Mouse (Mus musculus): ENCODE measurements at regions not wholly inside any gene's neighbourhood (a gene's known extent, or its start where the extent isn't known, plus 50 kb on each side); places are given as distances from the start of the nearest gene placed in this dataset.

GRCm38 (mm10) chr10:9569277-9569676 is 105.7 kb downstream of the Samd5 start:
- in situ Hi-C loops (cut with MboI; ENCODE audit: low pct_unique_long_range_greater_than_20kb in 1 of 2, low sequenced_read_pairs in 2 of 2, unreplicated experiment in 1 of 2), result no loop called here

GRCm38 (mm10) chr10:9557517-9558065 is 117.4 kb downstream of the Samd5 start:
- in situ Hi-C loops (cut with MboI; ENCODE audit: low pct_unique_long_range_greater_than_20kb in 1 of 2, low sequenced_read_pairs in 2 of 2, unreplicated experiment in 1 of 2), result no loop called here

- in situ Hi-C loops (cut with MboI; ENCODE audit: low pct_unique_long_range_greater_than_20kb in 1 of 2, low sequenced_read_pairs in 2 of 2, unreplicated experiment in 1 of 2), result no loop called here
Observed at GRCm38 (mm10) chr10:9557092-9557491, 117.9 kb downstream of the Samd5 start.

- in situ Hi-C loops (cut with MboI; ENCODE audit: low pct_unique_long_range_greater_than_20kb in 1 of 2, low sequenced_read_pairs in 2 of 2, unreplicated experiment in 1 of 2), result no loop called here
Observed at GRCm38 (mm10) chr10:9553946-9554345, 121.1 kb downstream of the Samd5 start.

- in situ Hi-C loops (cut with MboI; ENCODE audit: low pct_unique_long_range_greater_than_20kb in 1 of 2, low sequenced_read_pairs in 2 of 2, unreplicated experiment in 1 of 2), result no loop called here
Observed at GRCm38 (mm10) chr10:9549913-9550709, 124.9 kb downstream of the Samd5 start.

GRCm38 (mm10) chr10:9545807-9546206 is 129.2 kb downstream of the Samd5 start:
- in situ Hi-C loops (cut with MboI; ENCODE audit: low pct_unique_long_range_greater_than_20kb in 1 of 2, low sequenced_read_pairs in 2 of 2, unreplicated experiment in 1 of 2), result no loop called here

GRCm38 (mm10) chr10:9544041-9544786 is 130.8 kb downstream of the Samd5 start:
- in situ Hi-C loops (cut with MboI; ENCODE audit: low pct_unique_long_range_greater_than_20kb in 1 of 2, low sequenced_read_pairs in 2 of 2, unreplicated experiment in 1 of 2), result no loop called here

GRCm38 (mm10) chr10:9541579-9541978 is 133.4 kb downstream of the Samd5 start:
- in situ Hi-C loops (cut with MboI; ENCODE audit: low pct_unique_long_range_greater_than_20kb in 1 of 2, low sequenced_read_pairs in 2 of 2, unreplicated experiment in 1 of 2), result no loop called here

- in situ Hi-C loops (cut with MboI; ENCODE audit: low pct_unique_long_range_greater_than_20kb in 1 of 2, low sequenced_read_pairs in 2 of 2, unreplicated experiment in 1 of 2), result no loop called here
Observed at GRCm38 (mm10) chr10:9537686-9538085, 137.3 kb downstream of the Samd5 start.

- in situ Hi-C loops (cut with MboI; ENCODE audit: low pct_unique_long_range_greater_than_20kb in 1 of 2, low sequenced_read_pairs in 2 of 2, unreplicated experiment in 1 of 2), result no loop called here
Observed at GRCm38 (mm10) chr10:9534552-9534951, 140.5 kb downstream of the Samd5 start.

- in situ Hi-C loops (cut with MboI; ENCODE audit: low pct_unique_long_range_greater_than_20kb in 1 of 2, low sequenced_read_pairs in 2 of 2, unreplicated experiment in 1 of 2), result no loop called here
Observed at GRCm38 (mm10) chr10:9533283-9533682, 141.7 kb downstream of the Samd5 start.

GRCm38 (mm10) chr10:9531931-9532330 is 143.1 kb downstream of the Samd5 start:
- in situ Hi-C loops (cut with MboI; ENCODE audit: low pct_unique_long_range_greater_than_20kb in 1 of 2, low sequenced_read_pairs in 2 of 2, unreplicated experiment in 1 of 2), result no loop called here

GRCm38 (mm10) chr10:9529408-9529807 is 145.6 kb downstream of the Samd5 start:
- in situ Hi-C loops (cut with MboI; ENCODE audit: low pct_unique_long_range_greater_than_20kb in 1 of 2, low sequenced_read_pairs in 2 of 2, unreplicated experiment in 1 of 2), result no loop called here

GRCm38 (mm10) chr10:9528066-9528465 is 146.9 kb downstream of the Samd5 start:
- in situ Hi-C loops (cut with MboI; ENCODE audit: low pct_unique_long_range_greater_than_20kb in 1 of 2, low sequenced_read_pairs in 2 of 2, unreplicated experiment in 1 of 2), result no loop called here

GRCm38 (mm10) chr10:9509764-9510390 is 165.1 kb downstream of the Samd5 start:
- in situ Hi-C loops (cut with MboI; ENCODE audit: low pct_unique_long_range_greater_than_20kb in 1 of 2, low sequenced_read_pairs in 2 of 2, unreplicated experiment in 1 of 2), result no loop called here

- in situ Hi-C loops (cut with MboI; ENCODE audit: low pct_unique_long_range_greater_than_20kb in 1 of 2, low sequenced_read_pairs in 2 of 2, unreplicated experiment in 1 of 2), result no loop called here
Observed at GRCm38 (mm10) chr10:9509092-9509671, 165.8 kb downstream of the Samd5 start.

- in situ Hi-C loops (cut with MboI; ENCODE audit: low pct_unique_long_range_greater_than_20kb in 1 of 2, low sequenced_read_pairs in 2 of 2, unreplicated experiment in 1 of 2), result no loop called here
Observed at GRCm38 (mm10) chr10:9503569-9504493, 171.2 kb downstream of the Samd5 start.

- in situ Hi-C loops (cut with MboI; ENCODE audit: low pct_unique_long_range_greater_than_20kb in 1 of 2, low sequenced_read_pairs in 2 of 2, unreplicated experiment in 1 of 2), result no loop called here
Observed at GRCm38 (mm10) chr10:9498550-9498949, 176.5 kb downstream of the Samd5 start.

Data from mouse embryonic stem cell (cell line).